Mouse (Mus musculus): ENCODE measurements around the gene Padi3. TPM values are rescaled to one million over a fixed set of nuclear protein-coding genes. Genes with fewer than 3 reads are reported as not detected.

The Padi3 gene
- polyA plus RNA-seq, 1 experiment from 2014 or later: 0.28 TPM

DNA sequence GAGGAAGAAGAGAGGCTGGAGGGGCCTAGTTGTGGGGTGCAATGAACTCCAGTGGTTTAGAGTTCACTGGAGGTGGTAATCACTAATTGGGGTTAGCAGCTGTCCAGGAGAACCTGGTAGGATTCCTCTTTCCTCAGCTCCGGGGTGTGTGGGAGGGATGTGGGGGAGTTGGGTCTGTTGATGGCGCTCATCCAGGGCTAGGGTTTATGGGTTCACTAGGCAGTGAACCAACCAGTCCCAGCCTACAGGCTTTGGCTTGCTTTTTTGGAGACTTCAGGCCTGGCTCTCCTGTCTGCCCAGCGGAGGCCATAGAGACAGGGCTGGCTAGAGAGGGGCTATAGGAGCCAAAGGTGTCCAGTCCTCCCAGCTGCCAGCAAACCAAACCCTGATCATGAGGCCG lies 20.5 kb downstream of the Padi3 start:
- Histone ChIP-seq H3K9ac (ENCODE audit: low read length) (no peak overlapping the region), H3K27me3 (ENCODE audit: control insufficient read depth, insufficient read depth, low read depth, low read length) (no peaks in the 10 kb centered on the region), H3K4me2 (ENCODE audit: low read depth, low read length) (no peak overlapping the region), H3K4me1 (replicated peaks; ENCODE audit: control insufficient read depth, insufficient read depth, low read length) (no peaks in the 10 kb centered on the region), H3K36me3 (ENCODE audit: control insufficient read depth, insufficient read depth, low read length) (no peaks in the 10 kb centered on the region), H3K9me3 (ENCODE audit: control insufficient read depth, low read length) (no peaks in the 10 kb centered on the region), H3K27ac (ENCODE audit: low read length) (no peak overlapping the region), H3K4me3 (ENCODE audit: low read length) (no peak overlapping the region)
- no peak for ATAC-seq (ENCODE audit: low read depth)
- WGBS: 80% methylated on average over 4 of the region's 4 CpGs

DNA sequence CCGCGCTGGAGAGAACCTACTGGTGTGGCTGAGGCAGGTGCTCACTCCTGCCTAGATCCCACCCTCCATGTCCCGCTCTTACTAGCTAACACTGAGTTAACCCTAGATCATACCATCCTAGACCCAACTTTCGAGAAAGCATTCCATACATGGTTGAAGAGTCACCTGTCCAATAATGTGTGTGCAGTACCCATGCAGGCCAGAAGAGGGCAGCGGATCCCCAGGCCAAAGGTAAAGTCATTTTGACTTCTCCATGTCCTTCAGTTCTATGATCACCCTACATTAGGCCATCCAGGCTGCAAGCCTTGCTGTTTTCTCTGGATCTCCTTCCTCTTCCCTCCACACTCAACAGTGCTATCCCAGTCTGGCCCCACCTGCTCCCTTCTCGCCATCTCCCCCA lies 21.5 kb downstream of the Padi3 start:
- no peak for ATAC-seq (ENCODE audit: low read depth)
- Histone ChIP-seq H3K27ac (ENCODE audit: low read length) (no peak overlapping the region), H3K27me3 (ENCODE audit: control insufficient read depth, insufficient read depth, low read depth, low read length) (no peaks in the 10 kb centered on the region), H3K9ac (ENCODE audit: low read length) (no peak overlapping the region), H3K4me2 (ENCODE audit: low read depth, low read length) (no peak overlapping the region), H3K9me3 (ENCODE audit: control insufficient read depth, low read length) (no peaks in the 10 kb centered on the region), H3K4me1 (replicated peaks; ENCODE audit: control insufficient read depth, insufficient read depth, low read length) (no peaks in the 10 kb centered on the region), H3K36me3 (ENCODE audit: control insufficient read depth, insufficient read depth, low read length) (no peaks in the 10 kb centered on the region), H3K4me3 (ENCODE audit: low read length) (no peak overlapping the region)
- 47% methylated on average over 6 of the region's 6 CpGs for WGBS

DNA sequence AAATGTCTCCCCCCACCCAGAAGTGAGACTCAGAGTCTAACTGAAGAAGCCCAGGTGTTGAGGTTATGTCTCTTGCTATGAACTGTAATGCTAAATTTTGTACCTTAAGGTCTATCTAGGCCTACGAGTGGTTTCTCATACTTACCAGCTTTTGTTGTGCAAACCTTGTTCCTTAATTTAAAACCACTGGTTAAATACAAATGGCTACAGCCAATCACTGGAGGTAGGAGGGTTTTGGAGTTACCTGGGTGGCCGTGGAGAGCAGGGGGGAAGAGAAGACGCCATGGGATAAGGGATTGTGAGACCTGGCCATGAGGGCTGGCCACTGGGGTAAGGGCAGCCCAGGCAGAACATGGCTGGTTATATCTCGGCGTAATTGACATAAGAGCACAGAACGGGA lies 22.2 kb downstream of the Padi3 start:
- no peaks in the 10 kb centered on the region for H3K4me1 ChIP-seq (replicated peaks; ENCODE audit: control insufficient read depth, insufficient read depth, low read length)
- no peak overlapping the region for H3K9ac ChIP-seq (ENCODE audit: low read length)
- ATAC-seq (ENCODE audit: low read depth): no peak
- no peak overlapping the region for H3K4me2 ChIP-seq (ENCODE audit: low read depth, low read length)
- H3K4me3 ChIP-seq (ENCODE audit: low read length): no peak overlapping the region
- H3K36me3 ChIP-seq (ENCODE audit: control insufficient read depth, insufficient read depth, low read length): no peaks in the 10 kb centered on the region
- no peak overlapping the region for H3K27ac ChIP-seq (ENCODE audit: low read length)
- 72% methylated on average over 6 of the region's 6 CpGs for WGBS
- no peaks in the 10 kb centered on the region for H3K27me3 ChIP-seq (ENCODE audit: control insufficient read depth, insufficient read depth, low read depth, low read length)
- H3K9me3 ChIP-seq (ENCODE audit: control insufficient read depth, low read length): no peaks in the 10 kb centered on the region

DNA sequence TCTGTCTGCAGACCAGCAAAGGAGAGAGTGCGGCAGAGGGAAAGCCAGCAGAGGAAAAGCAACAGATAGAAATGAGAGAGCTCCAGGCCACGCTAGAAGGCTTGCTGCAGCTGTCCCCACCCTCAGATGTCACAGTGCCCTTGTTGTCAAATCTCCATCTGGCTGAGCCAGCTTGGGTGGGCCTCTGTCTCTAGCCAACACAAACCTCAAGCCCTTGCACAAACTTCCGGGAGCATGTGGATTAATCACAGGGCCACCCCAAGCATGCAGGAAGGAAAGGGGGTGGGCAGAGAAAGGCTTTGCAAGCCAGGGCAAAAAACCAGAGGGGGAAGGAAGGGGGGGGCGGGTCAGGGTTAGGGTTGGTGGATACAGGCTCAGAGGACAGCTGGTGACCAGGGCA lies 23.0 kb downstream of the Padi3 start:
- H3K27ac ChIP-seq (ENCODE audit: low read length): 0 out of 2 replicates have a peak overlapping the region, but pooled peaks have one; percentile 28
- ATAC-seq (ENCODE audit: low read depth): peak; percentile 73
- H3K4me2 ChIP-seq (ENCODE audit: low read depth, low read length): no peak overlapping the region
- no peak overlapping the region for H3K9ac ChIP-seq (ENCODE audit: low read length)
- H3K36me3 ChIP-seq (ENCODE audit: control insufficient read depth, insufficient read depth, low read length): no peaks in the 10 kb centered on the region
- H3K4me3 ChIP-seq (ENCODE audit: low read length): no peak overlapping the region
- no peaks in the 10 kb centered on the region for H3K9me3 ChIP-seq (ENCODE audit: control insufficient read depth, low read length)
- H3K27me3 ChIP-seq (ENCODE audit: control insufficient read depth, insufficient read depth, low read depth, low read length): no peaks in the 10 kb centered on the region
- WGBS: 56% methylated on average over 4 of the region's 4 CpGs
- no peaks in the 10 kb centered on the region for H3K4me1 ChIP-seq (replicated peaks; ENCODE audit: control insufficient read depth, insufficient read depth, low read length)

DNA sequence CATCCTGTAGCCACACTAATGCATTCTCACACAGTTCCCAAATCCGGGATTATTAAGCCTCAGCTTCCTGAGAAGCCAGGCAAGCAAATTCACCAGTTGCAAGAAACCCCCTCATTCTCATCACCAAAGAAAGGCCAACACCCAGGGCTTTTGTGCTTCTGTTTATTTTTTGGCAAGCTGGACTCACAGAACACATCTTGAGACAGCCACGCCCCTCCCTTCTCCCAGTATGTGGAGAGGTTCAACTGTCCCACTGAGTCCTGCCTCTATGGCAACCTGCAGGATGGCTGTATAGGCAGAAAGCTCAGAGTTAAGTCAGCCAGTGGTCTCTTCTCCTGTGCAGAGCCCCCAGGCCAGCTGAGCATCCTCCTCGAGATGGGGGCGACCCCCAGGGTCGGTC lies 25.2 kb downstream of the Padi3 start:
- no peak overlapping the region for H3K4me2 ChIP-seq (ENCODE audit: low read depth, low read length)
- no peaks in the 10 kb centered on the region; the same call in 1 of the 2 replicates for H3K9me3 ChIP-seq (ENCODE audit: control insufficient read depth, low read length)
- no peak for ATAC-seq (ENCODE audit: low read depth)
- no peak overlapping the region for H3K9ac ChIP-seq (ENCODE audit: low read length)
- 73% methylated on average over 5 of the region's 5 CpGs for WGBS
- no peak overlapping the region for H3K27ac ChIP-seq (ENCODE audit: low read length)
- peaks cover 4% of the 10 kb centered on the region; the same call in 1 of the 2 replicates for H3K4me1 ChIP-seq (replicated peaks; ENCODE audit: control insufficient read depth, insufficient read depth, low read length)
- H3K27me3 ChIP-seq (ENCODE audit: control insufficient read depth, insufficient read depth, low read depth, low read length): no peaks in the 10 kb centered on the region
- H3K4me3 ChIP-seq (ENCODE audit: low read length): no peak overlapping the region
- H3K36me3 ChIP-seq (ENCODE audit: control insufficient read depth, insufficient read depth, low read length): no peaks in the 10 kb centered on the region

DNA sequence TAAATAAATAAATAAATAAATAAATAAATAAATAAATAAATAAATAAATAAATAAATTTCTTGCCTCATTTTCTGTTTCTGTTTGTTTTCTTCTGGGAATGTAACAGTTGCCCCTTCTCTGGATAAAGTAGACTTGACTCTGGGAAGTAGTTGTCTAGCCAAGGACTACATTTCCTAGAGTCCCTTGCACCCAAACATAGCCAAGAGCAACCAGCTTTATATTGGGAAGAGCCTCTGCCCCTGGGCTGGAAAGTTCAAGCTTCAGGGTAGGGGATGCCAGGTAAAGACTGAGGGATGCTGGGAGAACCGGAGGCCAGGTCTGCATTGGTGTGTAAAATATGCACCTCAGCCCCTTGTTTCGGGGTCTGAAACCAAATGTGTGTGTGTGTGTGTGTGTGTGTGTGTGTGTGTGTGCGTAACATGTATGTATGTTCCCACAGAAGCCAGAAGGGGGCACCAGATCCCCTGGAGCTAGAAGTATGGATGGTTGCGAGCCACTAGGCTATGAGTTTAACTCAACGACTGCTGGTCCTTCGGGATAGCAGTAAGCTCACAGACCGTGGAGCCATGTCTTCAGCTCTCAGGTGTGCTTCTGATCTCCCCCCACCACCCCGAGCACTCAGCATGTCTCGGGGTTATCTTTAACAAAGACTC lies 26.0 kb downstream of the Padi3 start:
- H3K9ac ChIP-seq (ENCODE audit: low read length): no peak overlapping the region
- H3K4me1 ChIP-seq (replicated peaks; ENCODE audit: control insufficient read depth, insufficient read depth, low read length): peaks cover 10% of the 10 kb centered on the region; the same call in 1 of the 2 replicates
- H3K9me3 ChIP-seq (ENCODE audit: control insufficient read depth, low read length): no peaks in the 10 kb centered on the region; the same call in 1 of the 2 replicates
- no peak overlapping the region for H3K4me3 ChIP-seq (ENCODE audit: low read length)
- no peak for ATAC-seq (ENCODE audit: low read depth)
- no peak overlapping the region for H3K4me2 ChIP-seq (ENCODE audit: low read depth, low read length)
- no peak overlapping the region for H3K27ac ChIP-seq (ENCODE audit: low read length)
- WGBS: 92% methylated on average over 9 of the region's 9 CpGs
- no peaks in the 10 kb centered on the region for H3K36me3 ChIP-seq (ENCODE audit: control insufficient read depth, insufficient read depth, low read length)
- H3K27me3 ChIP-seq (ENCODE audit: control insufficient read depth, insufficient read depth, low read depth, low read length): no peaks in the 10 kb centered on the region

DNA sequence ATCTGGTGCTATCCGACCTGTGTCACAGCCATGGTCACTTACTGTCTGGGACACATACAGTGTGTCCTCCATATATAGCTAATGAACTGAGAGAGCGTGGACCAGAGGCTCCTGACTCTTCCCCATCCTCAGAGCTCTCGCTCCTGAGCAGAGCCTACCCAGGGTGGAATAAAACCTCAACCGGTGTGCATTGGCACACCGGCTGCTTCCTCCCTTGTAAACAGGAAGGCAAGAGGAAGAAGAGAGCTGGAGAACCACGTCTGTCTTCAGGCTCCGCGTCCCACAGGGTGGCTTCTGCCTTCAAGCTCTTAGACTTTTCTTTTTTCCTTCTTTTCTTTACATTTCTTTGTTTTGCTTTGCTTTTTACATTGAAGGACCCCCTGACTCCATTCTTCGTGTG lies 27.6 kb downstream of the Padi3 start:
- 86% methylated on average over 9 of the region's 9 CpGs for WGBS
- H3K4me1 ChIP-seq (replicated peaks; ENCODE audit: control insufficient read depth, insufficient read depth, low read length): peaks cover 10% of the 10 kb centered on the region; the same call in 1 of the 2 replicates

DNA sequence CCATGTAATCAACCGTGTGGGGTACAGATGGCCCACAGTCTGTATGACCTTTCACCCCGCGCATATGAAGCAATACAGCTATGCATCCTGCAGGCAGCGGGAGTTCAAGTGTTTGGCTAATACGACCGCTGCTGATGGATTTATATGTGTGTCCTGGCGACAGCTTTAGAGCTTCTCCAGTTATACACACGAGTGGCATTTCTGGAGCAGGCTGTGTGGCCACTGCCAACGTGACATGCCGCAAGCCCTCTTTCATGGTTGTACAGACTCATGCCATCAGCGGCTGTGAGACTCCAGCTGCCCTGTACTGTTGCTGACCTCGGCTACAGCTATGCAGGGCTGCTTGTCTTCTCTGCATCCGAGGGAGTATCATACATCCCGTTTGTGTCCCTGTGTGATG lies 29.9 kb downstream of the Padi3 start:
- peaks cover 10% of the 10 kb centered on the region; the same call in 1 of the 2 replicates for H3K4me1 ChIP-seq (replicated peaks; ENCODE audit: control insufficient read depth, insufficient read depth, low read length)
- 53% methylated on average over 14 of the region's 14 CpGs for WGBS
- H3K4me2 ChIP-seq (ENCODE audit: low read depth, low read length): no peak overlapping the region
- H3K9me3 ChIP-seq (ENCODE audit: control insufficient read depth, low read length): no peaks in the 10 kb centered on the region; the same call in 1 of the 2 replicates
- no peak overlapping the region for H3K27ac ChIP-seq (ENCODE audit: low read length)
- peak; percentile 10; the same call in 1 of the 2 replicates for ATAC-seq (ENCODE audit: low read depth)
- H3K36me3 ChIP-seq (ENCODE audit: control insufficient read depth, insufficient read depth, low read length): no peaks in the 10 kb centered on the region
- no peak overlapping the region for H3K4me3 ChIP-seq (ENCODE audit: low read length)
- H3K9ac ChIP-seq (ENCODE audit: low read length): no peak overlapping the region
- no peaks in the 10 kb centered on the region for H3K27me3 ChIP-seq (ENCODE audit: control insufficient read depth, insufficient read depth, low read depth, low read length)

More for the DNA sequence above, 27.6 kb downstream of the Padi3 start:
- no peak overlapping the region for H3K4me3 ChIP-seq (ENCODE audit: low read length)
- H3K27ac ChIP-seq (ENCODE audit: low read length): no peak overlapping the region
- no peak for ATAC-seq (ENCODE audit: low read depth)
- no peak overlapping the region for H3K4me2 ChIP-seq (ENCODE audit: low read depth, low read length)
- H3K36me3 ChIP-seq (ENCODE audit: control insufficient read depth, insufficient read depth, low read length): no peaks in the 10 kb centered on the region
- H3K9me3 ChIP-seq (ENCODE audit: control insufficient read depth, low read length): no peaks in the 10 kb centered on the region; the same call in 1 of the 2 replicates
- no peaks in the 10 kb centered on the region for H3K27me3 ChIP-seq (ENCODE audit: control insufficient read depth, insufficient read depth, low read depth, low read length)
- no peak overlapping the region for H3K9ac ChIP-seq (ENCODE audit: low read length)

DNA sequence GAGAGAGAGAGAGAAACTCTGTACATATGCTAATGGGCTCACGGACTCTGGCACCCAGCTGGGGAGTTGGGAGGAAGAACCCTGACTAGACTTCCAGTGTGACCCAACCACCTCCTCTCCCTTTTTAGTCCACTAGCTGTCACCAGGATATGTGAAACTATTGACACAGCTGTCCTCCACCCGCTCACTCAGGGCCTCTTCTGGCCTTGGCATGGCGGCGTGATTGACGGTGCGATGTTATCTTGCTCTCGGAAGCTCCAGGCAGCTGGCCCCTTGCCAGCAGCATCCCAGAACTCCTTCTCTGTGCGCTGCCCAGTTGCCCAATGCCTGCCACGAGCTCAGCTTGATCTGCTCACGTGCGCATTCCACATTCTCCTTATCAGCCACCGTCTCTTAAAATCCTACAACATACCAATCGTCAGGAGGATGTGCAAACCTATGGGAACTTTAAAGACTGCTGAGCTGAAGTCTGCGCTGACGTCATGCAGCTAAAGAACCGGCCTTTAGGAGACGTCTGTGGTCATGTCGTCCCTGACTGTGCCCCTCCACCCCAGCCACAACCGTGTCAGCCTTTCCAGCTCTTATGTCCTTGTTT lies 30.5 kb downstream of the Padi3 start:
- Histone ChIP-seq H3K36me3 (ENCODE audit: control insufficient read depth, insufficient read depth, low read length) (no peaks in the 10 kb centered on the region), H3K4me3 (ENCODE audit: low read length) (no peak overlapping the region), H3K4me2 (ENCODE audit: low read depth, low read length) (0 out of 2 replicates have a peak overlapping the region, but pooled peaks have one; percentile 2), H3K27ac (ENCODE audit: low read length) (no peak overlapping the region), H3K9ac (ENCODE audit: low read length) (no peak overlapping the region), H3K9me3 (ENCODE audit: control insufficient read depth, low read length) (no peaks in the 10 kb centered on the region; the same call in 1 of the 2 replicates), H3K27me3 (ENCODE audit: control insufficient read depth, insufficient read depth, low read depth, low read length) (no peaks in the 10 kb centered on the region), H3K4me1 (replicated peaks; ENCODE audit: control insufficient read depth, insufficient read depth, low read length) (peaks cover 10% of the 10 kb centered on the region; the same call in 1 of the 2 replicates)
- 10% methylated on average over 19 of the region's 19 CpGs for WGBS
- ATAC-seq (ENCODE audit: low read depth): peak; percentile 67

All from lung, embryonic 16.5 days (tissue).